Mouse (Mus musculus) myocyte (in vitro differentiated cells): ENCODE data around the gene Cd52. TPM values are rescaled to one million over a fixed set of nuclear protein-coding genes. Genes with fewer than 3 reads are reported as not detected.

Source experiments
- H3K27me3 ChIP-seq: one replicate; pipeline ENCODE4 v1.6.1; 2011; ENCODE audit not compliant: control insufficient read depth, insufficient read depth, insufficient read length
- H3K36me3 ChIP-seq: one replicate; pipeline ENCODE4 v1.6.1; 2011; ENCODE audit not compliant: control insufficient read depth, insufficient read depth
- H3K4me2 ChIP-seq: one replicate; pipeline ENCODE4 v1.6.1; 2011; ENCODE audit warnings: low read depth, control low read depth
- H3K4me3 ChIP-seq: one replicate; pipeline ENCODE4 v1.5.1; 2011; ENCODE audit warnings: mild to moderate bottlenecking, control low read depth, moderate library complexity
- H3K79me2 ChIP-seq: one replicate; pipeline ENCODE4 v1.6.1; 2011; ENCODE audit not compliant: control insufficient read depth, insufficient read depth
- H3ac ChIP-seq: one replicate; pipeline ENCODE4 v1.6.1; 2011; ENCODE audit not compliant: control insufficient read depth, insufficient read length
- CEBPB ChIP-seq: IDR thresholded peaks from 2 replicates; pipeline ENCODE4 v1.6.1; 2011; ENCODE audit warnings: mild to moderate bottlenecking, moderate library complexity; ENCODE audit not compliant: poor library complexity, insufficient read depth, severe bottlenecking
- E2F4 ChIP-seq: IDR thresholded peaks from one replicate; pipeline ENCODE4 v1.6.1; 2011; ENCODE audit warnings: mild to moderate bottlenecking, control low read depth, moderate library complexity; ENCODE audit not compliant: insufficient read depth
- MAX ChIP-seq: IDR thresholded peaks from one replicate; pipeline ENCODE4 v1.6.1; 2011; ENCODE audit warnings: low read depth, mild to moderate bottlenecking, control low read depth
- MYOD1 ChIP-seq, 3 experiments: IDR thresholded peaks; one replicate each; pipeline ENCODE4 v1.6.1; 2011; ENCODE audit warnings: control low read depth in 2 of 3, low read depth in 2 of 3, mild to moderate bottlenecking in 2 of 3, moderate library complexity in 1 of 3; ENCODE audit not compliant: insufficient read length in 2 of 3, control insufficient read depth in 1 of 3
- MYOG ChIP-seq, 3 experiments: IDR thresholded peaks; one replicate each; pipeline ENCODE4 v1.6.1; 2011; ENCODE audit warnings: control low read depth in 2 of 3, low read depth in 2 of 3, mild to moderate bottlenecking in 2 of 3; ENCODE audit not compliant: insufficient read length in 2 of 3, control insufficient read depth in 1 of 3, insufficient read depth in 1 of 3
- POLR2A ChIP-seq: IDR thresholded peaks from one replicate; pipeline ENCODE4 v1.6.1; 2011; ENCODE audit warnings: low read depth, mild to moderate bottlenecking, control low read depth, moderate library complexity; ENCODE audit not compliant: insufficient read length
- POLR2AphosphoS2 ChIP-seq: IDR thresholded peaks from one replicate; pipeline ENCODE4 v1.6.1; 2011; ENCODE audit warnings: low read depth, control low read depth; ENCODE audit not compliant: insufficient read length
- REST ChIP-seq: IDR thresholded peaks from one replicate; pipeline ENCODE4 v1.6.1; 2011; ENCODE audit warnings: mild to moderate bottlenecking, control low read depth, moderate library complexity; ENCODE audit not compliant: insufficient read depth, insufficient read length
- SRF ChIP-seq: IDR thresholded peaks from one replicate; pipeline ENCODE4 v1.6.1; 2011; ENCODE audit warnings: low read depth; ENCODE audit not compliant: control insufficient read depth, insufficient read length
- TCF12 ChIP-seq: IDR thresholded peaks from one replicate; pipeline ENCODE4 v1.6.1; 2011; ENCODE audit warnings: mild to moderate bottlenecking, control low read depth; ENCODE audit not compliant: poor library complexity, insufficient read depth, severe bottlenecking
- TCF3 ChIP-seq: IDR thresholded peaks from one replicate; pipeline ENCODE4 v1.6.1; 2011; ENCODE audit warnings: low read depth, control low read depth; ENCODE audit not compliant: insufficient read length
- USF1 ChIP-seq: IDR thresholded peaks from one replicate; pipeline ENCODE4 v1.6.1; 2011; ENCODE audit warnings: low read depth, mild to moderate bottlenecking, control low read depth, moderate library complexity
- polyA plus RNA-seq: library from polyadenylated mRNA; unstranded; fragments of >200 nt; fragmentation: generic; extraction: Trizol; gene quantifications from one replicate; pipeline ENCODE4 v1.2.1, GENCODE M21; 2012; ENCODE audit warnings: missing spikeins

The Cd52 gene
- polyA plus RNA-seq, 1 experiment, result not detected

GRCm38 (mm10) chr4:134092382-134093288 is 2.2 kb downstream of the Cd52 start:
- Histone ChIP-seq H3K4me2 (peak overlapping the region; percentile 36), H3K36me3 (no peaks in the 10 kb centered on the region), H3K4me3 (no peak overlapping the region), H3K27me3 (peaks cover 15% of the 10 kb centered on the region), H3ac (no peak overlapping the region), H3K79me2 (no peaks in the 10 kb centered on the region)
- TF ChIP-seq E2F4 (no peak), CEBPB (no peak), TCF3 (no peak), MAX (no peak), POLR2AphosphoS2 (no peak), REST (no peak), SRF (no peak), POLR2A (no peak), MYOG (IDR thresholded peaks at IDR 0.05; ENCODE audit: control insufficient read depth in 1 of 3, insufficient read depth in 1 of 3, insufficient read length in 2 of 3, low read depth in 2 of 3) (no peak), USF1 (no peak), TCF12 (no peak), MYOD1 (IDR thresholded peaks at IDR 0.05; ENCODE audit: control insufficient read depth in 1 of 3, insufficient read length in 2 of 3, low read depth in 2 of 3) (no peak)

DNA sequence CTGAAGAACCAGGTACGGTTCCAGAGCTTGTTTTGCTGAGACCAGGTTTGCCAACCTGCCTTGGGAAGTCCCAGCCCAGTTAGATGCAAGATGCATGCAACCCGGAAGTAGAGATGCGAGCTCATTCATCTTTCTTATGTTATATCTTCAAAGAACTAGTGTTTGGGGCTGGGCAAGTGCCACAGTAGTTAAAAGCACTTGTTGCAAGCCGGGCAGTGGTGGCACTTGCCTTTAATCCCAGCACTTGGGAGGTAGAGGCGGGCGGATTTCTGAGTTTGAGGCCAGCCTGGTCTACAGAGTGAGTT is 3.7 kb downstream of the Cd52 start:
- TF ChIP-seq MYOG (IDR thresholded peaks at IDR 0.05; ENCODE audit: control insufficient read depth in 1 of 3, insufficient read depth in 1 of 3, insufficient read length in 2 of 3, low read depth in 2 of 3) (no peak), TCF3 (no peak), CEBPB (no peak), POLR2AphosphoS2 (no peak)
- Histone ChIP-seq H3K79me2 (no peaks in the 10 kb centered on the region), H3ac (no peak overlapping the region), H3K27me3 (peaks cover 15% of the 10 kb centered on the region), H3K4me2 (no peak overlapping the region), H3K4me3 (no peak overlapping the region), H3K36me3 (no peaks in the 10 kb centered on the region)

DNA sequence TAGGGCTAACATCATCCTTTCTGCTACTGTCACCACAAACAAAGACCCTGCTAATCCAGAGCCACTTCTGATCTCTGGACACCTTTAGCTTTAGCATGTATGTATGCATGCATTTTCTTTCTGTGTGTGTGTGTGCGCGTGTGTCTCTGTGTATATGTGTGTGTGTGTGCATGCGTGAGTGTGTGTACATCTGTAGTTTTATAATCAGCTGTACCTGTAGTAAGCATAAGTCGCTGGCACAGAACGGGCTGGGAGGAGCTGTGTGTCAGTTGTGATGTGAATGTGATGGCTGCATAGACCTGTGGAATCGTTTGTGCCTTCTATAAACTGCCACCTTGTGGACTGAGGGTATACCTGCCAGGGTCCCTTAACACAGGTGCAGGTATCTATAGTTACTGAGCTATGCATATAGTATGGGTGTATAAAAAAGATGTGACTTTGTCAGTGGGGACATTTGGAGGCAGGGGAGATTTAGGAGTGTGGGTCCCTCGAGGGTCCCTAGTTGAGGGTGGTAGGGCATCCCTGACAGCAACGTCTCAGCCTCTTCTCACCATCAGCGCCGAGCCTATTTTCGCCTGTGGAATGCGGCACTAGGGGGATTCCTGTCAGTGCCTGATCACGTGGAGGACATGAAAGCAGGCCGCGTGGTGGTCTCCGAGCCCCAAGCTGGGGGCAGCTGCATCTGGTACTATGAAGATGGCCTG is 4.2 kb downstream of the Cd52 start:
- Histone ChIP-seq H3K4me2 (no peak overlapping the region), H3ac (no peak overlapping the region), H3K4me3 (no peak overlapping the region), H3K79me2 (no peaks in the 10 kb centered on the region), H3K36me3 (no peaks in the 10 kb centered on the region), H3K27me3 (peaks cover 15% of the 10 kb centered on the region)
- TF ChIP-seq MAX, result no peak
- no peak for TF ChIP-seq TCF3
- TF ChIP-seq USF1, result no peak
- TF ChIP-seq MYOG (IDR thresholded peaks at IDR 0.05; ENCODE audit: control insufficient read depth in 1 of 3, insufficient read depth in 1 of 3, insufficient read length in 2 of 3, low read depth in 2 of 3), result no peak
- no peak for TF ChIP-seq REST
- no peak for TF ChIP-seq TCF12
- no peak for TF ChIP-seq MYOD1 (IDR thresholded peaks at IDR 0.05; ENCODE audit: control insufficient read depth in 1 of 3, insufficient read length in 2 of 3, low read depth in 2 of 3)
- no peak for TF ChIP-seq E2F4
- TF ChIP-seq POLR2A, result no peak
- no peak for TF ChIP-seq POLR2AphosphoS2
- TF ChIP-seq CEBPB, result no peak
- TF ChIP-seq SRF, result no peak

- Histone ChIP-seq H3K4me2 (no peak overlapping the region), H3K4me3 (no peak overlapping the region), H3K36me3 (no peaks in the 10 kb centered on the region), H3ac (no peak overlapping the region), H3K79me2 (no peaks in the 10 kb centered on the region), H3K27me3 (peaks cover 14% of the 10 kb centered on the region)
- TF ChIP-seq E2F4 (no peak), POLR2AphosphoS2 (no peak), REST (no peak), POLR2A (no peak)
Measured at GRCm38 (mm10) chr4:134089029-134089428, 5.9 kb downstream of the Cd52 start.

- Histone ChIP-seq H3K79me2 (no peaks in the 10 kb centered on the region), H3K4me3 (no peak overlapping the region), H3ac (no peak overlapping the region), H3K4me2 (no peak overlapping the region), H3K36me3 (no peaks in the 10 kb centered on the region), H3K27me3 (peaks cover 2% of the 10 kb centered on the region)
- TF ChIP-seq E2F4, result no peak
- no peak for TF ChIP-seq MYOD1 (IDR thresholded peaks at IDR 0.05; ENCODE audit: control insufficient read depth in 1 of 3, insufficient read length in 2 of 3, low read depth in 2 of 3)
- TF ChIP-seq TCF12, result no peak
- TF ChIP-seq POLR2AphosphoS2, result no peak
- no peak for TF ChIP-seq REST
- TF ChIP-seq POLR2A, result no peak
- TF ChIP-seq CEBPB, result no peak
- no peak for TF ChIP-seq SRF
- TF ChIP-seq MAX, result no peak
- no peak for TF ChIP-seq TCF3
- TF ChIP-seq MYOG (IDR thresholded peaks at IDR 0.05; ENCODE audit: control insufficient read depth in 1 of 3, insufficient read depth in 1 of 3, insufficient read length in 2 of 3, low read depth in 2 of 3), result no peak
- no peak for TF ChIP-seq USF1
Measured at GRCm38 (mm10) chr4:134087412-134087811, 7.5 kb downstream of the Cd52 start.
